Mouse (Mus musculus): ENCODE data around the gene Sorbs1. TPM values are rescaled to one million over a fixed set of nuclear protein-coding genes. Genes with fewer than 3 reads are reported as not detected.

The Sorbs1 gene
- polyA plus RNA-seq, 1 experiment from 2014 or later, result 73.8 TPM

GRCm38 (mm10) chr19:40467810-40468209, 45.8 kb downstream of the Sorbs1 start:
- WGBS, result 69% methylated on average over 9 of the region's 9 CpGs
- H3K4me2 ChIP-seq (replicated peaks; ENCODE audit: low read depth), result no peak overlapping the region
- H3K9ac ChIP-seq (ENCODE audit: low read depth, low read length), result no peak overlapping the region
- no peaks in the 10 kb centered on the region; the same call in 1 of the 2 replicates for H3K36me3 ChIP-seq (ENCODE audit: control insufficient read depth, insufficient read depth)
- no peak overlapping the region for H3K4me3 ChIP-seq (ENCODE audit: low read depth, low read length)
- no peaks in the 10 kb centered on the region for H3K27me3 ChIP-seq (replicated peaks; ENCODE audit: control insufficient read depth, insufficient read depth, low read length)
- no peak for TF ChIP-seq CTCF (IDR thresholded peaks at IDR 0.05; ENCODE audit: low read depth)
- H3K4me1 ChIP-seq (replicated peaks; ENCODE audit: control insufficient read depth, insufficient read depth, low read length), result 0 out of 2 replicates have a peak, but pooled peaks cover under 1% of the 10 kb centered on the region
- H3K27ac ChIP-seq (ENCODE audit: low read depth, low read length), result no peak overlapping the region
- ATAC-seq, result no peak
- H3K9me3 ChIP-seq (ENCODE audit: control insufficient read depth), result no peaks in the 10 kb centered on the region

GRCm38 (mm10) chr19:40465339-40465738, 48.2 kb downstream of the Sorbs1 start:
- ATAC-seq, result no peak
- Histone ChIP-seq H3K36me3 (ENCODE audit: control insufficient read depth, insufficient read depth) (no peaks in the 10 kb centered on the region; the same call in 1 of the 2 replicates), H3K9ac (ENCODE audit: low read depth, low read length) (no peak overlapping the region), H3K27me3 (replicated peaks; ENCODE audit: control insufficient read depth, insufficient read depth, low read length) (no peaks in the 10 kb centered on the region), H3K4me1 (replicated peaks; ENCODE audit: control insufficient read depth, insufficient read depth, low read length) (peaks cover 5% of the 10 kb centered on the region; the same call in 1 of the 2 replicates), H3K4me2 (replicated peaks; ENCODE audit: low read depth) (no peak overlapping the region), H3K9me3 (ENCODE audit: control insufficient read depth) (no peaks in the 10 kb centered on the region), H3K27ac (ENCODE audit: low read depth, low read length) (no peak overlapping the region), H3K4me3 (ENCODE audit: low read depth, low read length) (no peak overlapping the region)
- TF ChIP-seq CTCF (IDR thresholded peaks at IDR 0.05; ENCODE audit: low read depth), result no peak
- WGBS, result 88% methylated on average over 3 of the region's 3 CpGs

- ATAC-seq, result peak; percentile 46
- Histone ChIP-seq H3K27me3 (replicated peaks; ENCODE audit: control insufficient read depth, insufficient read depth, low read length) (no peaks in the 10 kb centered on the region), H3K4me2 (replicated peaks; ENCODE audit: low read depth) (no peak overlapping the region), H3K4me3 (ENCODE audit: low read depth, low read length) (no peak overlapping the region), H3K4me1 (replicated peaks; ENCODE audit: control insufficient read depth, insufficient read depth, low read length) (peaks cover 5% of the 10 kb centered on the region; the same call in 1 of the 2 replicates), H3K27ac (ENCODE audit: low read depth, low read length) (0 out of 2 replicates have a peak overlapping the region, but pooled peaks have one; percentile 2), H3K9me3 (ENCODE audit: control insufficient read depth) (no peaks in the 10 kb centered on the region), H3K36me3 (ENCODE audit: control insufficient read depth, insufficient read depth) (no peaks in the 10 kb centered on the region; the same call in 1 of the 2 replicates), H3K9ac (ENCODE audit: low read depth, low read length) (no peak overlapping the region)
- no peak for TF ChIP-seq CTCF (IDR thresholded peaks at IDR 0.05; ENCODE audit: low read depth)
- WGBS, result 71% methylated on average over 9 of the region's 9 CpGs
These were observed 49.2 kb downstream of the Sorbs1 start for GRCm38 (mm10) chr19:40464408-40464807.

- Histone ChIP-seq H3K9ac (ENCODE audit: low read depth, low read length) (no peak overlapping the region), H3K9me3 (ENCODE audit: control insufficient read depth) (no peaks in the 10 kb centered on the region), H3K4me1 (replicated peaks; ENCODE audit: control insufficient read depth, insufficient read depth, low read length) (peaks cover 5% of the 10 kb centered on the region; the same call in 1 of the 2 replicates), H3K4me3 (ENCODE audit: low read depth, low read length) (no peak overlapping the region), H3K27me3 (replicated peaks; ENCODE audit: control insufficient read depth, insufficient read depth, low read length) (no peaks in the 10 kb centered on the region), H3K4me2 (replicated peaks; ENCODE audit: low read depth) (no peak overlapping the region), H3K27ac (ENCODE audit: low read depth, low read length) (peak overlapping the region; percentile 46; the same call in 1 of the 2 replicates), H3K36me3 (ENCODE audit: control insufficient read depth, insufficient read depth) (no peaks in the 10 kb centered on the region; the same call in 1 of the 2 replicates)
- ATAC-seq, result no peak
- WGBS, result 22% methylated on average over 6 of the region's 6 CpGs
- no peak for TF ChIP-seq CTCF (IDR thresholded peaks at IDR 0.05; ENCODE audit: low read depth)
These were observed 50.7 kb downstream of the Sorbs1 start for GRCm38 (mm10) chr19:40462892-40463291.

GRCm38 (mm10) chr19:40462481-40462880, 51.1 kb downstream of the Sorbs1 start:
- 52% methylated on average over 2 of the region's 2 CpGs for WGBS
- no peaks in the 10 kb centered on the region for H3K27me3 ChIP-seq (replicated peaks; ENCODE audit: control insufficient read depth, insufficient read depth, low read length)

GRCm38 (mm10) chr19:40461662-40462061, 51.9 kb downstream of the Sorbs1 start:
- no peak overlapping the region for H3K27ac ChIP-seq (ENCODE audit: low read depth, low read length)
- no peak overlapping the region for H3K4me3 ChIP-seq (ENCODE audit: low read depth, low read length)
- peaks cover 5% of the 10 kb centered on the region; the same call in 1 of the 2 replicates for H3K4me1 ChIP-seq (replicated peaks; ENCODE audit: control insufficient read depth, insufficient read depth, low read length)
- no peak for TF ChIP-seq CTCF (IDR thresholded peaks at IDR 0.05; ENCODE audit: low read depth)
- WGBS, result 57% methylated on average over 1 of the region's 1 CpGs
- no peak overlapping the region for H3K9ac ChIP-seq (ENCODE audit: low read depth, low read length)
- H3K36me3 ChIP-seq (ENCODE audit: control insufficient read depth, insufficient read depth), result no peaks in the 10 kb centered on the region
- H3K4me2 ChIP-seq (replicated peaks; ENCODE audit: low read depth), result no peak overlapping the region
- ATAC-seq, result no peak
- H3K9me3 ChIP-seq (ENCODE audit: control insufficient read depth), result no peaks in the 10 kb centered on the region
- H3K27me3 ChIP-seq (replicated peaks; ENCODE audit: control insufficient read depth, insufficient read depth, low read length), result no peaks in the 10 kb centered on the region

More at GRCm38 (mm10) chr19:40462481-40462880, 51.1 kb downstream of the Sorbs1 start:
- Histone ChIP-seq H3K9ac (ENCODE audit: low read depth, low read length) (no peak overlapping the region), H3K36me3 (ENCODE audit: control insufficient read depth, insufficient read depth) (no peaks in the 10 kb centered on the region; the same call in 1 of the 2 replicates), H3K4me3 (ENCODE audit: low read depth, low read length) (no peak overlapping the region), H3K4me2 (replicated peaks; ENCODE audit: low read depth) (no peak overlapping the region), H3K4me1 (replicated peaks; ENCODE audit: control insufficient read depth, insufficient read depth, low read length) (peaks cover 5% of the 10 kb centered on the region; the same call in 1 of the 2 replicates), H3K27ac (ENCODE audit: low read depth, low read length) (peak overlapping the region; percentile 46; the same call in 1 of the 2 replicates), H3K9me3 (ENCODE audit: control insufficient read depth) (no peaks in the 10 kb centered on the region)
- TF ChIP-seq CTCF (IDR thresholded peaks at IDR 0.05; ENCODE audit: low read depth), result no peak
- ATAC-seq, result no peak

All from intestine, postnatal 0 days (tissue).